ENCODE assay signal across 8 mouse cellular contexts in genomic region chr6:28949269-28949668, GRCm38 (mm10).
DNase-seq lines count a peak whose midpoint lies in the region; ATAC-seq and TF ChIP-seq lines count a peak whose summit lies in the region.

No protein-coding gene starts in this region.

- H3K9ac ChIP-seq in intestine, embryonic 14.5 days (ENCODE audit: low read length): no peak overlapping the region
- H3K9ac ChIP-seq in intestine, embryonic 15.5 days: no peak overlapping the region
- no peak overlapping the region for H3K9ac ChIP-seq in forebrain, embryonic 14.5 days (ENCODE audit: low read length)
- H3K9ac ChIP-seq in hindbrain, embryonic 14.5 days: no peak overlapping the region

- DNase-seq in intestine, embryonic 14.5 days (ENCODE audit: low spot score): peak; percentile 89
- peak; percentile 41 for DNase-seq in c-Kit-positive CD71-positive TER-119-negative erythroid progenitor cells, embryonic 14.5 days (ENCODE audit: low read depth)
- DNase-seq in forebrain, embryonic 14.5 days (ENCODE audit: low spot score): peak; percentile 70
- DNase-seq in hindbrain, embryonic 14.5 days (ENCODE audit: low spot score): peak; percentile 60
- peak; percentile 67 to 70 for DNase-seq in left cerebral cortex, postnatal 25 days (ENCODE audit: low spot score in 2 of 2)
- DNase-seq in natural killer cell, adult 2 months (ENCODE audit: low spot score in 2 of 2): peak; percentile 23 to 50

- no peak overlapping the region for H3K27ac ChIP-seq in intestine, embryonic 14.5 days (ENCODE audit: low read depth)
- no peak overlapping the region for H3K27ac ChIP-seq in intestine, embryonic 15.5 days
- H3K27ac ChIP-seq in forebrain, embryonic 14.5 days (ENCODE audit: low read depth, low read length): no peak overlapping the region
- no peak overlapping the region for H3K27ac ChIP-seq in hindbrain, embryonic 14.5 days
- no peak overlapping the region for H3K27ac ChIP-seq in testis, adult 2 months (ENCODE audit: control insufficient read depth, insufficient read depth, low read depth, low read length)

- H3K4me1 ChIP-seq in intestine, embryonic 14.5 days (replicated peaks; ENCODE audit: control insufficient read depth, insufficient read depth, low read length): no peaks in the 10 kb centered on the region
- no peaks in the 10 kb centered on the region for H3K4me1 ChIP-seq in intestine, embryonic 15.5 days (replicated peaks)
- no peaks in the 10 kb centered on the region for H3K4me1 ChIP-seq in forebrain, embryonic 14.5 days (ENCODE audit: control insufficient read depth, insufficient read depth, low read length)
- no peaks in the 10 kb centered on the region for H3K4me1 ChIP-seq in hindbrain, embryonic 14.5 days (replicated peaks; ENCODE audit: control insufficient read depth, insufficient read depth, low read length)
- H3K4me1 ChIP-seq in testis, adult 2 months (ENCODE audit: control insufficient read depth, insufficient read depth, low read length): peaks cover 3% of the 10 kb centered on the region

- no peak overlapping the region for H3K4me3 ChIP-seq in intestine, embryonic 14.5 days (ENCODE audit: low read depth, low read length)
- H3K4me3 ChIP-seq in intestine, embryonic 15.5 days (replicated peaks): no peak overlapping the region
- H3K4me3 ChIP-seq in forebrain, embryonic 14.5 days (ENCODE audit: low read depth, low read length): no peak overlapping the region
- H3K4me3 ChIP-seq in hindbrain, embryonic 14.5 days (replicated peaks; ENCODE audit: low read length): no peak overlapping the region
- H3K4me3 ChIP-seq in testis, adult 2 months (ENCODE audit: control insufficient read depth, low read depth, low read length): no peak overlapping the region

- WGBS in intestine, embryonic 14.5 days: 16% methylated on average over 12 of the region's 12 CpGs
- 18% methylated on average over 12 of the region's 12 CpGs for WGBS in intestine, embryonic 15.5 days
- 21% methylated on average over 12 of the region's 12 CpGs for WGBS in forebrain, embryonic 14.5 days
- WGBS in hindbrain, embryonic 14.5 days: 19% methylated on average over 12 of the region's 12 CpGs

- no peaks in the 10 kb centered on the region for H3K36me3 ChIP-seq in intestine, embryonic 14.5 days (ENCODE audit: control insufficient read depth, insufficient read depth, low read length)
- no peaks in the 10 kb centered on the region for H3K36me3 ChIP-seq in intestine, embryonic 15.5 days
- H3K36me3 ChIP-seq in forebrain, embryonic 14.5 days (ENCODE audit: control insufficient read depth, insufficient read depth, low read length): no peaks in the 10 kb centered on the region
- H3K36me3 ChIP-seq in hindbrain, embryonic 14.5 days (replicated peaks; ENCODE audit: control insufficient read depth, insufficient read depth): no peaks in the 10 kb centered on the region
- no peaks in the 10 kb centered on the region for H3K36me3 ChIP-seq in testis, adult 2 months (ENCODE audit: control insufficient read depth, insufficient read depth, low read length)

- TF ChIP-seq CTCF in testis, adult 2 months (IDR thresholded peaks at IDR 0.05; ENCODE audit: control insufficient read depth, insufficient read depth, insufficient replicate concordance, low read depth, low read length): peak; percentile 95

- no peak for ATAC-seq in intestine, embryonic 14.5 days (replicated peaks; ENCODE audit: low FRiP score, low TSS enrichment, low read depth)
- no peak for ATAC-seq in intestine, embryonic 15.5 days
- ATAC-seq in forebrain, embryonic 14.5 days: peak; percentile 76; the same call in 1 of the 2 replicates
- no peak for ATAC-seq in hindbrain, embryonic 14.5 days (ENCODE audit: low FRiP score)

- H3K9me3 ChIP-seq in intestine, embryonic 14.5 days (ENCODE audit: control insufficient read depth, low read length): no peaks in the 10 kb centered on the region
- H3K9me3 ChIP-seq in intestine, embryonic 15.5 days: no peaks in the 10 kb centered on the region
- no peaks in the 10 kb centered on the region for H3K9me3 ChIP-seq in forebrain, embryonic 14.5 days (replicated peaks; ENCODE audit: control insufficient read depth, low read length)
- no peaks in the 10 kb centered on the region for H3K9me3 ChIP-seq in hindbrain, embryonic 14.5 days (ENCODE audit: control insufficient read depth, low read length)

- H3K27me3 ChIP-seq in intestine, embryonic 14.5 days (replicated peaks; ENCODE audit: control insufficient read depth, insufficient read depth, low read length): no peaks in the 10 kb centered on the region
- H3K27me3 ChIP-seq in intestine, embryonic 15.5 days (replicated peaks): no peaks in the 10 kb centered on the region
- H3K27me3 ChIP-seq in forebrain, embryonic 14.5 days (replicated peaks; ENCODE audit: control insufficient read depth, insufficient read depth, low read length): no peaks in the 10 kb centered on the region
- H3K27me3 ChIP-seq in hindbrain, embryonic 14.5 days (ENCODE audit: control insufficient read depth, insufficient read depth, low read length): no peaks in the 10 kb centered on the region
- no peaks in the 10 kb centered on the region for H3K27me3 ChIP-seq in testis, adult 2 months (ENCODE audit: control insufficient read depth, insufficient read depth, low read length)

- intact Hi-C loops in left cerebral cortex, postnatal 25 days (cut with DNase I): loop anchor here (1.0 kb wide), 1 partner anchor 75 kb away; no protein-coding TSS in a partner anchor

- H3K4me2 ChIP-seq in intestine, embryonic 14.5 days (ENCODE audit: low read length): no peak overlapping the region
- no peak overlapping the region for H3K4me2 ChIP-seq in intestine, embryonic 15.5 days (replicated peaks)
- H3K4me2 ChIP-seq in forebrain, embryonic 14.5 days (ENCODE audit: low read length): no peak overlapping the region
- H3K4me2 ChIP-seq in hindbrain, embryonic 14.5 days (replicated peaks): no peak overlapping the region

- TF ChIP-seq POLR2A in testis, adult 2 months (IDR thresholded peaks at IDR 0.05; ENCODE audit: control insufficient read depth, low read depth, low read length): no peak

Comparison
In these comparisons a context has a peak if more than half of its experiments do, and no peak if none do; other contexts are left out.
1. DNase-seq: peak in every context shown above with its lines; median percentile 89 in intestine, embryonic 14.5 days; 70 in forebrain, embryonic 14.5 days; 68 in left cerebral cortex, postnatal 25 days; 60 in hindbrain, embryonic 14.5 days; 41 in c-Kit-positive CD71-positive TER-119-negative erythroid progenitor cells, embryonic 14.5 days; 36 in natural killer cell, adult 2 months.